Mouse (Mus musculus): ENCODE measurements around the gene Ssrp1.

DNA sequence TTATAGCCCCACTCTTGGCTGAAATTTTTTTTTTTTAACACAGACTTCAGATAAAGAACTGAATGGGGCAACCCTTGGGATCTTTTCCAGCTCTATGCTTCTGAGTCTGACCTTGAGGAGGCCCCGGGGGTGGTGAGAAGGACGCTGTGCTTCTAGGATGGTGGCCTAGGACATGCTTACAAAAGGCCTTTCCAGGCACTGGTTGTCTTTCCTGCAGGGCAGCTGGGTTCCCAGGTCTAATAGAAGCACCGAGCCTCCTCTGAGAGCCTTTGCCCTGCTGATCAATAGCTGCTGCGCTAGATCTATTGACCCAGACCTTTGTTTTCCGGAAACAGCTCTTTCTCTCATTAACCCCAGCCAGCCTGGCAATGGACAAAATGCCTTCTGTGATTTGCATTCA is 58.9 kb downstream of the Ssrp1 start:
- no peak for TF ChIP-seq CTCF (IDR thresholded peaks at IDR 0.05; ENCODE audit: borderline replicate concordance, extremely low read depth, insufficient read depth, insufficient read length)
- no peak for TF ChIP-seq POLR2A (IDR thresholded peaks at IDR 0.05; ENCODE audit: borderline replicate concordance, extremely low read depth, insufficient read depth, insufficient read length, poor library complexity, severe bottlenecking)
